Mouse (Mus musculus) limb, embryonic 13.5 days (tissue): ENCODE results near the gene Timm22. TPM values are rescaled to one million over a fixed set of nuclear protein-coding genes. Genes with fewer than 3 reads are reported as not detected.

ENCODE experiments used
- ATAC-seq: fragments of 200-750 bp; cut with Nextera tagmentation; 2 replicates; pipeline ENCODE4 v1.8.0; 2017; ENCODE audit warnings: low read depth, moderate number of reproducible peaks, moderate TSS enrichment; ENCODE audit not compliant: low FRiP score
- H3K27ac ChIP-seq: fragments of 300-500 bp; sonication (generic); 2 replicates; pipeline ENCODE4 v1.5.1; 2015; ENCODE audit warnings: inconsistent platforms, mild to moderate bottlenecking, moderate library complexity
- H3K27me3 ChIP-seq: fragments of 300-500 bp; sonication (generic); 2 replicates; pipeline ENCODE4 v1.6.1; 2015; ENCODE audit warnings: mild to moderate bottlenecking, inconsistent platforms
- H3K36me3 ChIP-seq: fragments of 300-500 bp; sonication (generic); 2 replicates; pipeline ENCODE4 v1.6.1; 2015; ENCODE audit warnings: inconsistent platforms, mild to moderate bottlenecking, moderate library complexity
- H3K4me1 ChIP-seq: fragments of 300-500 bp; sonication (generic); 2 replicates; pipeline ENCODE4 v1.6.1; 2015; ENCODE audit warnings: inconsistent platforms
- H3K4me2 ChIP-seq: fragments of 300-500 bp; sonication (generic); replicated peaks from 2 replicates; pipeline ENCODE4 v1.6.1; 2015; ENCODE audit warnings: inconsistent platforms, mild to moderate bottlenecking, moderate library complexity
- H3K4me3 ChIP-seq: fragments of 300-500 bp; sonication (generic); 2 replicates; pipeline ENCODE4 v1.5.1; 2015; ENCODE audit warnings: moderate library complexity, mild to moderate bottlenecking, inconsistent platforms
- H3K9ac ChIP-seq: fragments of 300-500 bp; sonication (generic); 2 replicates; pipeline ENCODE4 v1.6.1; 2015; ENCODE audit warnings: mild to moderate bottlenecking, inconsistent platforms
- H3K9me3 ChIP-seq: fragments of 300-500 bp; sonication (generic); 2 replicates; pipeline ENCODE4 v1.6.1; 2016; ENCODE audit warnings: inconsistent platforms
- whole genome bisulfite sequencing: fragments of 180-500 bp; shearing (Covaris S2); methylation state at CpG from one replicate; pipeline ENCODE4 v1.1.7; 2015; 5-methylcytosine and 5-hydroxymethylcytosine counted together
- polyA plus RNA-seq: library from polyadenylated mRNA; unstranded; fragments of >200 nt; fragmentation: Nextera tagmentation; extraction: Ambion mirVana; gene quantifications from 2 replicates; pipeline ENCODE4 v1.2.1, GENCODE M21; 2015

The Timm22 gene
- polyA plus RNA-seq, 1 experiment from 2014 or later = 126 TPM

GRCm38 (mm10) chr11:76415985-76416384, 9.2 kb downstream of the Timm22 start:
- Histone ChIP-seq H3K4me3 (no peak overlapping the region), H3K4me2 (no peak overlapping the region), H3K9ac (no peak overlapping the region), H3K4me1 (peaks cover 44% of the 10 kb centered on the region), H3K27me3 (no peaks in the 10 kb centered on the region), H3K36me3 (peaks cover 83% of the 10 kb centered on the region), H3K9me3 (no peaks in the 10 kb centered on the region), H3K27ac (0 out of 2 replicates have a peak overlapping the region, but pooled peaks have one; percentile 22)
- ATAC-seq = no peak
- WGBS = 32% methylated on average over 2 of the region's 2 CpGs

- 86% methylated on average over 8 of the region's 8 CpGs for WGBS
- Histone ChIP-seq H3K9me3 (no peaks in the 10 kb centered on the region), H3K36me3 (peaks cover 96% of the 10 kb centered on the region), H3K4me3 (no peak overlapping the region), H3K27me3 (no peaks in the 10 kb centered on the region), H3K4me1 (peaks cover 33% of the 10 kb centered on the region), H3K4me2 (no peak overlapping the region), H3K27ac (no peak overlapping the region), H3K9ac (no peak overlapping the region)
- no peak for ATAC-seq
These were observed 11.7 kb downstream of the Timm22 start for GRCm38 (mm10) chr11:76418423-76418822.

GRCm38 (mm10) chr11:76419179-76419578, 12.4 kb downstream of the Timm22 start:
- H3K4me1 ChIP-seq = peaks cover 25% of the 10 kb centered on the region
- no peak overlapping the region for H3K4me3 ChIP-seq
- H3K9me3 ChIP-seq = no peaks in the 10 kb centered on the region
- 68% methylated on average over 4 of the region's 4 CpGs for WGBS
- no peak for ATAC-seq
- no peak overlapping the region for H3K9ac ChIP-seq
- H3K27me3 ChIP-seq = no peaks in the 10 kb centered on the region
- H3K36me3 ChIP-seq = peaks cover 98% of the 10 kb centered on the region
- no peak overlapping the region; the same call in 1 of the 2 replicates for H3K27ac ChIP-seq
- H3K4me2 ChIP-seq = no peak overlapping the region

- no peak overlapping the region for H3K4me2 ChIP-seq
These were observed 14.1 kb downstream of the Timm22 start for GRCm38 (mm10) chr11:76420896-76421295.

GRCm38 (mm10) chr11:76425749-76426148, 19.0 kb downstream of the Timm22 start:
- no peak for ATAC-seq
- Histone ChIP-seq H3K27me3 (no peaks in the 10 kb centered on the region), H3K4me1 (peaks cover 26% of the 10 kb centered on the region), H3K36me3 (peaks cover 48% of the 10 kb centered on the region), H3K9ac (no peak overlapping the region), H3K27ac (no peak overlapping the region), H3K9me3 (no peaks in the 10 kb centered on the region), H3K4me3 (no peak overlapping the region), H3K4me2 (no peak overlapping the region)
- 87% methylated on average over 6 of the region's 6 CpGs for WGBS

More at GRCm38 (mm10) chr11:76420896-76421295, 14.1 kb downstream of the Timm22 start:
- peaks cover 95% of the 10 kb centered on the region for H3K36me3 ChIP-seq
- 74% methylated on average over 4 of the region's 4 CpGs for WGBS
- no peak overlapping the region for H3K27ac ChIP-seq
- peaks cover 11% of the 10 kb centered on the region for H3K4me1 ChIP-seq
- no peaks in the 10 kb centered on the region for H3K9me3 ChIP-seq
- no peak for ATAC-seq
- no peak overlapping the region for H3K4me3 ChIP-seq
- H3K27me3 ChIP-seq = no peaks in the 10 kb centered on the region
- no peak overlapping the region for H3K9ac ChIP-seq

GRCm38 (mm10) chr11:76427781-76428180, 21.0 kb downstream of the Timm22 start:
- Histone ChIP-seq H3K4me1 (peaks cover 46% of the 10 kb centered on the region), H3K36me3 (peaks cover 38% of the 10 kb centered on the region), H3K27ac (no peak overlapping the region), H3K27me3 (no peaks in the 10 kb centered on the region), H3K4me2 (no peak overlapping the region), H3K4me3 (no peak overlapping the region), H3K9ac (peak overlapping the region; percentile 50; the same call in 1 of the 2 replicates), H3K9me3 (no peaks in the 10 kb centered on the region)
- 68% methylated on average over 3 of the region's 3 CpGs for WGBS
- no peak for ATAC-seq

- ATAC-seq = no peak
- Histone ChIP-seq H3K4me1 (peaks cover 55% of the 10 kb centered on the region), H3K9ac (peak overlapping the region; percentile 55; the same call in 1 of the 2 replicates), H3K36me3 (peaks cover 37% of the 10 kb centered on the region), H3K4me3 (no peak overlapping the region), H3K27ac (peak overlapping the region; percentile 94), H3K27me3 (no peaks in the 10 kb centered on the region), H3K9me3 (no peaks in the 10 kb centered on the region), H3K4me2 (no peak overlapping the region; the same call in 1 of the 2 replicates)
- WGBS = 26% methylated on average over 4 of the region's 4 CpGs
These were observed 22.3 kb downstream of the Timm22 start for GRCm38 (mm10) chr11:76429046-76429445.

- no peak for ATAC-seq
- Histone ChIP-seq H3K4me1 (peaks cover 60% of the 10 kb centered on the region), H3K4me2 (peak overlapping the region; percentile 12; the same call in 1 of the 2 replicates), H3K36me3 (peaks cover 32% of the 10 kb centered on the region), H3K9me3 (no peaks in the 10 kb centered on the region), H3K9ac (peak overlapping the region; percentile 55), H3K4me3 (no peak overlapping the region), H3K27ac (peak overlapping the region; percentile 94), H3K27me3 (no peaks in the 10 kb centered on the region)
- WGBS = 26% methylated on average over 7 of the region's 7 CpGs
These were observed 22.8 kb downstream of the Timm22 start for GRCm38 (mm10) chr11:76429556-76429955.

GRCm38 (mm10) chr11:76429966-76430631, 23.3 kb downstream of the Timm22 start:
- Histone ChIP-seq H3K9me3 (no peaks in the 10 kb centered on the region), H3K27me3 (no peaks in the 10 kb centered on the region), H3K27ac (peak overlapping the region; percentile 94), H3K4me3 (no peak overlapping the region), H3K9ac (peak overlapping the region; percentile 55), H3K4me2 (peak overlapping the region; percentile 24), H3K36me3 (peaks cover 27% of the 10 kb centered on the region), H3K4me1 (peaks cover 65% of the 10 kb centered on the region)
- WGBS = 20% methylated on average over 6 of the region's 6 CpGs
- peak; percentile 72 for ATAC-seq

GRCm38 (mm10) chr11:76436009-76436408, 29.3 kb downstream of the Timm22 start:
- H3K4me3 ChIP-seq = peak overlapping the region; percentile 54
- peaks cover 85% of the 10 kb centered on the region for H3K4me1 ChIP-seq
- peak overlapping the region; percentile 36; the same call in 1 of the 2 replicates for H3K9ac ChIP-seq
- peaks cover 26% of the 10 kb centered on the region for H3K36me3 ChIP-seq
- WGBS = 72% methylated on average over 5 of the region's 5 CpGs
- no peaks in the 10 kb centered on the region for H3K27me3 ChIP-seq
- 0 out of 2 replicates have a peak overlapping the region, but pooled peaks have one; percentile 7 for H3K27ac ChIP-seq
- ATAC-seq = no peak
- peak overlapping the region; percentile 83 for H3K4me2 ChIP-seq
- no peaks in the 10 kb centered on the region for H3K9me3 ChIP-seq

GRCm38 (mm10) chr11:76436864-76437437, 30.2 kb downstream of the Timm22 start:
- peaks cover 78% of the 10 kb centered on the region for H3K4me1 ChIP-seq
- peaks cover 30% of the 10 kb centered on the region for H3K36me3 ChIP-seq
- 3% methylated on average over 28 of the region's 28 CpGs for WGBS
- peak; percentile 80 for ATAC-seq
- peak overlapping the region; percentile 75 for H3K9ac ChIP-seq
- H3K4me2 ChIP-seq = peak overlapping the region; percentile 83
- H3K4me3 ChIP-seq = peak overlapping the region; percentile 54
- no peaks in the 10 kb centered on the region for H3K27me3 ChIP-seq
- H3K9me3 ChIP-seq = no peaks in the 10 kb centered on the region
- H3K27ac ChIP-seq = peak overlapping the region; percentile 90

GRCm38 (mm10) chr11:76439666-76440065, 32.9 kb downstream of the Timm22 start:
- Histone ChIP-seq H3K27ac (no peak overlapping the region), H3K4me1 (peaks cover 55% of the 10 kb centered on the region), H3K9ac (no peak overlapping the region; the same call in 1 of the 2 replicates), H3K36me3 (peaks cover 32% of the 10 kb centered on the region), H3K4me2 (no peak overlapping the region), H3K27me3 (no peaks in the 10 kb centered on the region), H3K4me3 (no peak overlapping the region), H3K9me3 (no peaks in the 10 kb centered on the region)
- WGBS = 41% methylated on average over 3 of the region's 3 CpGs
- no peak for ATAC-seq
